Mouse (Mus musculus) macrophage (primary cell): ENCODE measurements around the gene A830005F24Rik. TPM values are rescaled to one million over a fixed set of nuclear protein-coding genes. Genes with fewer than 3 reads are reported as not detected.

Experiments
- H3K27ac ChIP-seq: fragments of 350-480 bp; formaldehyde crosslinking; 2 replicates; pipeline ENCODE4 v1.9.0; 2021
- H3K36me3 ChIP-seq: fragments of 350-480 bp; formaldehyde crosslinking; 2 replicates; pipeline ENCODE4 v1.9.0; 2021; ENCODE audit errors: inconsistent target
- H3K4me3 ChIP-seq: fragments of 350-480 bp; formaldehyde crosslinking; 2 replicates; pipeline ENCODE4 v1.9.0; 2021; ENCODE audit errors: inconsistent target
- H3K79me2 ChIP-seq: fragments of 350-480 bp; formaldehyde crosslinking; 2 replicates; pipeline ENCODE4 v1.9.0; 2021; ENCODE audit errors: inconsistent target
- whole genome bisulfite sequencing: methylation state at CpG from one replicate; pipeline ENCODE4 v1.1.7; 2026; ENCODE audit warnings: inconsistent platforms; ENCODE audit not compliant: missing documents; 5-methylcytosine and 5-hydroxymethylcytosine counted together
- polyA plus RNA-seq: library from polyadenylated mRNA; stranded (reverse); fragments of 250-400 nt; gene quantifications from 3 replicates; pipeline ENCODE4 v1.2.4, GENCODE M21; 2018; ENCODE audit warnings: inconsistent platforms

The A830005F24Rik gene
- polyA plus RNA-seq, 1 experiment from 2014 or later = not detected

- no peaks in the 10 kb centered on the region for H3K36me3 ChIP-seq
- peaks cover 20% of the 10 kb centered on the region; the same call in 1 of the 2 replicates for H3K79me2 ChIP-seq
- WGBS = 90% methylated on average over 1 of the region's 1 CpGs
- no peak overlapping the region for H3K4me3 ChIP-seq
- no peak overlapping the region for H3K27ac ChIP-seq
These were observed 41.2 kb downstream of the A830005F24Rik start for GRCm38 (mm10) chr13:48554552-48554951.

GRCm38 (mm10) chr13:48555976-48556375, 42.6 kb downstream of the A830005F24Rik start:
- Histone ChIP-seq H3K36me3 (no peaks in the 10 kb centered on the region), H3K4me3 (no peak overlapping the region), H3K79me2 (peaks cover 14% of the 10 kb centered on the region; the same call in 1 of the 2 replicates), H3K27ac (no peak overlapping the region)
- 9% methylated on average over 1 of the region's 1 CpGs for WGBS

GRCm38 (mm10) chr13:48561481-48561880, 48.1 kb downstream of the A830005F24Rik start:
- no peak overlapping the region for H3K27ac ChIP-seq
- 86% methylated on average over 2 of the region's 2 CpGs for WGBS
- no peak overlapping the region for H3K4me3 ChIP-seq
- no peaks in the 10 kb centered on the region for H3K79me2 ChIP-seq
- no peaks in the 10 kb centered on the region for H3K36me3 ChIP-seq

- 90% methylated on average over 5 of the region's 5 CpGs for WGBS
- no peaks in the 10 kb centered on the region for H3K79me2 ChIP-seq
- no peaks in the 10 kb centered on the region for H3K36me3 ChIP-seq
- no peak overlapping the region for H3K27ac ChIP-seq
- H3K4me3 ChIP-seq = no peak overlapping the region
These were observed 49.0 kb downstream of the A830005F24Rik start for GRCm38 (mm10) chr13:48562336-48562735.

Other genes starting within 250 kb of the A830005F24Rik start
- 3.9 to 5.8 TPM (median 5.4 TPM) in 3 replicates for gene Zfp169, start 119 bp upstream of the A830005F24Rik start, polyA plus RNA-seq
- gene Ptpdc1, start 112.1 kb downstream of the A830005F24Rik start, polyA plus RNA-seq = 0.29 to 1.3 TPM (median 0.57 TPM) in 3 replicates
- not detected in 3 replicates for gene Barx1, start 149.4 kb downstream of the A830005F24Rik start, polyA plus RNA-seq